Mouse (Mus musculus): Measurements from ENCODE around the gene Unk.

- TF ChIP-seq CTCF (IDR thresholded peaks at IDR 0.05; ENCODE audit: control insufficient read depth, insufficient read depth, insufficient read length): no peak
- TF ChIP-seq FOSL1 (IDR thresholded peaks at IDR 0.05; ENCODE audit: insufficient read depth, low read length, poor library complexity, severe bottlenecking): no peak
- TF ChIP-seq MYOG (IDR thresholded peaks at IDR 0.05; ENCODE audit: control insufficient read depth, extremely low read depth, insufficient read length): no peak
- no peak for TF ChIP-seq USF1 (IDR thresholded peaks at IDR 0.05; ENCODE audit: low read depth)
- TF ChIP-seq MYOD1 (IDR thresholded peaks at IDR 0.05; ENCODE audit: control insufficient read depth, insufficient read length, low read depth): no peak
- TF ChIP-seq MAX (IDR thresholded peaks at IDR 0.05): no peak
Observed at GRCm38 (mm10) chr11:116058022-116058614, 28.0 kb downstream of the Unk start.

All from C2C12 (cell line).